Mouse (Mus musculus): ENCODE data around the gene Rassf5. TPM values are rescaled to one million over a fixed set of nuclear protein-coding genes. Genes with fewer than 3 reads are reported as not detected.
"Not testable (repeated sequence)": the region's sequence is repeated elsewhere in the genome, so short reads cannot be mapped to it uniquely, and the experiment has no call there.

Gene Rassf5
- polyA plus RNA-seq, 1 experiment = 98.8 TPM

GRCm38 (mm10) chr1:131155456-131155855 lies 89.6 kb downstream of the Rassf5 start:
- WGBS = 51% methylated on average over 2 of the region's 2 CpGs

DNA sequence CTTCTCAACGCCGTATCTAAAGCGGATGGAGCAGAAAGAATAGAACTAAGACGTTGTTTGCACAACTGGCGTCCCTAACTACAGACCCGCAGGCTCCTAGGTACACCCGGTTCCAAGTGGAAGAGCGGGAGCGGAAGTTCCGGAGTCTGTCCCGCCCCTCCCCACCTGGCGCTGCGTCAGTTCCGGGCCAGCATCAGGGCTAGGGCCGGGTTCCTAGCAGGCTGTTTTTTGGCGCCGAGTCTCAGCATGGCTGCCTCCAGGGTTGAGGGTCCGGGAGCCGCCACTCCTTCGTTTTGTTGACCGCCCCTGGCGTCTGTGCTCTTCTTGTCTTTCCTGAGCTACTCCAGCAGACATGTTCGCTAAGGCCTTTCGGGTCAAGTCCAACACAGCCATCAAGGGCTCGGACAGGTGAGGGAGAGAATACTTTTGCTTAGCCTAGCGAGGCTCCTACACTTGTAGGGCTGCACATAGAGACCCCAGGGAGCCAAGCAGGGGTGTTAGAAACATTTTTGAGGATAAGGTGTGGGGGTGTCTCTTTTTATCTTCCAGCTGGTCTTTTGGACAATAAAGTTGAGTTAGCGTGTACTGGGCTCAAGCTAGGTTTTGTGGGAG lies 91.9 kb downstream of the Rassf5 start, which contains the start of gene Eif2d:
TSS of gene Eif2d (plus strand) at position 164 of the 612 bp plus-strand sequence.
- Histone ChIP-seq H3K27me3 (ENCODE audit: control insufficient read depth, insufficient read depth, low read length) (no peaks in the 10 kb centered on the region), H3K4me3 (ENCODE audit: control insufficient read depth, insufficient read depth, low read length) (peak within 1 kb of the TSS; percentile 99), H3K36me3 (ENCODE audit: control insufficient read depth, insufficient read depth, low read length) (no peaks in the 10 kb centered on the region; the same call in 1 of the 2 replicates), H3K27ac (ENCODE audit: control insufficient read depth, insufficient read depth, low read length) (peak within 1 kb of the TSS; percentile 44; the same call in 1 of the 2 replicates), H3K4me1 (replicated peaks; ENCODE audit: control insufficient read depth, insufficient read depth, low read length) (peaks cover 2% of the 10 kb centered on the region)
- DNase-seq = peak; percentile 89
- WGBS = under 1% methylated on average over 27 of the region's 27 CpGs
- TF ChIP-seq POLR2A (IDR thresholded peaks at IDR 0.05; ENCODE audit: control insufficient read depth, extremely low read depth, insufficient read depth, low read length, poor library complexity) (peak; percentile 73; the same call in 1 of the 2 replicates), CTCF (IDR thresholded peaks at IDR 0.05; ENCODE audit: borderline replicate concordance, control insufficient read depth, extremely low read depth, insufficient read depth, low read length, poor library complexity) (peak; percentile 13; the same call in 1 of the 2 replicates)

More at GRCm38 (mm10) chr1:131155456-131155855, 89.6 kb downstream of the Rassf5 start:
- DNase-seq = peak; percentile 53
- Histone ChIP-seq H3K4me1 (replicated peaks; ENCODE audit: control insufficient read depth, insufficient read depth, low read length) (peaks cover 2% of the 10 kb centered on the region), H3K4me3 (ENCODE audit: control insufficient read depth, insufficient read depth, low read length) (no peak overlapping the region), H3K27me3 (ENCODE audit: control insufficient read depth, insufficient read depth, low read length) (no peaks in the 10 kb centered on the region), H3K36me3 (ENCODE audit: control insufficient read depth, insufficient read depth, low read length) (peaks cover 8% of the 10 kb centered on the region; the same call in 1 of the 2 replicates), H3K27ac (ENCODE audit: control insufficient read depth, insufficient read depth, low read length) (no peak overlapping the region)
- TF ChIP-seq CTCF (IDR thresholded peaks at IDR 0.05; ENCODE audit: borderline replicate concordance, control insufficient read depth, extremely low read depth, insufficient read depth, low read length, poor library complexity) (peak; percentile 20; the same call in 1 of the 2 replicates), POLR2A (IDR thresholded peaks at IDR 0.05; ENCODE audit: control insufficient read depth, extremely low read depth, insufficient read depth, low read length, poor library complexity) (no peak)

GRCm38 (mm10) chr1:131149496-131149895 lies 95.6 kb downstream of the Rassf5 start:
- no peaks in the 10 kb centered on the region for H3K27me3 ChIP-seq (ENCODE audit: control insufficient read depth, insufficient read depth, low read length)
- H3K36me3 ChIP-seq (ENCODE audit: control insufficient read depth, insufficient read depth, low read length) = no peaks in the 10 kb centered on the region
- TF ChIP-seq CTCF (IDR thresholded peaks at IDR 0.05; ENCODE audit: borderline replicate concordance, control insufficient read depth, extremely low read depth, insufficient read depth, low read length, poor library complexity) = no peak
- no peak for TF ChIP-seq POLR2A (IDR thresholded peaks at IDR 0.05; ENCODE audit: control insufficient read depth, extremely low read depth, insufficient read depth, low read length, poor library complexity)
- no peak overlapping the region for H3K27ac ChIP-seq (ENCODE audit: control insufficient read depth, insufficient read depth, low read length)
- WGBS = 84% methylated on average over 1 of the region's 1 CpGs
- H3K4me1 ChIP-seq (replicated peaks; ENCODE audit: control insufficient read depth, insufficient read depth, low read length) = peaks cover 2% of the 10 kb centered on the region
- H3K4me3 ChIP-seq (ENCODE audit: control insufficient read depth, insufficient read depth, low read length) = no peak overlapping the region
- DNase-seq = no peak

- no peak overlapping the region for H3K4me3 ChIP-seq (ENCODE audit: control insufficient read depth, insufficient read depth, low read length)
- WGBS = 16% methylated on average over 3 of the region's 3 CpGs
- H3K27me3 ChIP-seq (ENCODE audit: control insufficient read depth, insufficient read depth, low read length) = no peaks in the 10 kb centered on the region
- DNase-seq = no peak
- no peaks in the 10 kb centered on the region for H3K4me1 ChIP-seq (replicated peaks; ENCODE audit: control insufficient read depth, insufficient read depth, low read length)
- H3K36me3 ChIP-seq (ENCODE audit: control insufficient read depth, insufficient read depth, low read length) = no peaks in the 10 kb centered on the region
- H3K27ac ChIP-seq (ENCODE audit: control insufficient read depth, insufficient read depth, low read length) = no peak overlapping the region
- TF ChIP-seq POLR2A (IDR thresholded peaks at IDR 0.05; ENCODE audit: control insufficient read depth, extremely low read depth, insufficient read depth, low read length, poor library complexity) = no peak
- TF ChIP-seq CTCF (IDR thresholded peaks at IDR 0.05; ENCODE audit: borderline replicate concordance, control insufficient read depth, extremely low read depth, insufficient read depth, low read length, poor library complexity) = no peak
These were observed 98.9 kb downstream of the Rassf5 start for GRCm38 (mm10) chr1:131146181-131146614.

DNA sequence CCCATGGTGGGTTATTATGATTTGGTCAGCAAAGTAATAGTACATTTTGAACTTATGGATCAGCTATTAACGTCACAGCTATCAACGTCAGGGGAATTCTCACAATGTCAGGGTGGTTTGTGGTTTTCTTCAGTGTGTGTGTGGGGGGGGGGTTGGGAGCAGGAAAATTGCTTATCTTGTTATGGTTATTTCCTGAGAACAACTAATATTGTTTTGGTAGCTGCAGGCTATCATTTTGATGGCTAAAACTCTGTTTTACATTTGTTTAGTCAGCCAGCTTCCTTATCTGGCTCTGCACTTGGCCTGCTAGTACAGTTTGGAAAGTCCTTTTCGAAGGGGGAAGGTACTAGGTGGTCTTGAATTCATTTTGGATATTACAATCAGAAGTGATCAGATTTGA lies 99.8 kb downstream of the Rassf5 start:
- not testable (repeated sequence) for H3K4me1 ChIP-seq (replicated peaks; ENCODE audit: control insufficient read depth, insufficient read depth, low read length); DNase-seq; H3K4me3 ChIP-seq (ENCODE audit: control insufficient read depth, insufficient read depth, low read length); H3K36me3 ChIP-seq (ENCODE audit: control insufficient read depth, insufficient read depth, low read length); H3K27me3 ChIP-seq (ENCODE audit: control insufficient read depth, insufficient read depth, low read length); H3K27ac ChIP-seq (ENCODE audit: control insufficient read depth, insufficient read depth, low read length)
- 60% methylated on average over 3 of the region's 3 CpGs for WGBS

DNA sequence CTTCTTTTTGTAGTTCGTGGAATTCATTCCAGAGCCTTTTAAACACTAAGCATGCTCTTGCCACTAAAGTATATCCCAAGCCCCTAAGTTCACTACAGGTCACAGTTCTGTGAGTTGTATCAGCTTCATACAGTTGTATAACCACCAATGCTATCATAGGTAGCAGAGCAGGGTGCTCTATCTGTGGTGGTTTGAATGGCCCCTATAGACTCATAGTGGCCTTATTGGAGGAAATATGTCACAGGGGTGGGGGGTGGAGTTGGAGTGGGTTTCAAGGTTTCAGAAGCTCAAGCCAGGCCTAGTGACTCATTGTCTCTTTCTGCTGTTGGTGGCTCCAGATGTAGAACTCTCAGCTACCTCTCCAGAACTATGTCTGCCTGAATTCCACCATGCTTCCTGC lies 102.6 kb downstream of the Rassf5 start:
- TF ChIP-seq POLR2A (IDR thresholded peaks at IDR 0.05; ENCODE audit: control insufficient read depth, extremely low read depth, insufficient read depth, low read length, poor library complexity) = no peak
- no peak for TF ChIP-seq CTCF (IDR thresholded peaks at IDR 0.05; ENCODE audit: borderline replicate concordance, control insufficient read depth, extremely low read depth, insufficient read depth, low read length, poor library complexity)
- no peaks in the 10 kb centered on the region for H3K27me3 ChIP-seq (ENCODE audit: control insufficient read depth, insufficient read depth, low read length)
- 94% methylated on average over 1 of the region's 1 CpGs for WGBS
- H3K27ac ChIP-seq (ENCODE audit: control insufficient read depth, insufficient read depth, low read length) = no peak overlapping the region
- H3K4me1 ChIP-seq (replicated peaks; ENCODE audit: control insufficient read depth, insufficient read depth, low read length) = 0 out of 2 replicates have a peak, but pooled peaks cover 2% of the 10 kb centered on the region
- no peak for DNase-seq
- no peaks in the 10 kb centered on the region for H3K36me3 ChIP-seq (ENCODE audit: control insufficient read depth, insufficient read depth, low read length)
- no peak overlapping the region for H3K4me3 ChIP-seq (ENCODE audit: control insufficient read depth, insufficient read depth, low read length)
